Mouse (Mus musculus) megakaryocyte, embryonic 14.5 days (primary cell): Measurements from ENCODE around the gene Fbxw5.

ENCODE experiments used
- FLI1 ChIP-seq: IDR thresholded peaks from 2 replicates; pipeline ENCODE4 v1.6.1; 2012; ENCODE audit warnings: low read length, inconsistent platforms, mixed read lengths
- GATA1 ChIP-seq: IDR thresholded peaks from 3 replicates; pipeline ENCODE4 v1.6.1; 2012; ENCODE audit warnings: mixed read lengths, low read length, inconsistent platforms, borderline replicate concordance

GRCm38 (mm10) chr2:25461407-25461806, 39.1 kb upstream of the Fbxw5 start:
- TF ChIP-seq GATA1 (no peak), FLI1 (no peak)
